Mouse (Mus musculus) lung, adult 2 months (tissue): ENCODE results near the gene Zfp597.

Source experiments
- CTCF ChIP-seq: fragments of 200-500 bp; IDR thresholded peaks from 2 replicates; pipeline ENCODE4 v1.5.1; 2011; ENCODE audit warnings: mild to moderate bottlenecking, low read length, control low read depth; ENCODE audit not compliant: insufficient read depth
- POLR2A ChIP-seq: fragments of 200-500 bp; IDR thresholded peaks from 2 replicates; pipeline ENCODE4 v1.6.1; 2011; ENCODE audit warnings: low read depth, mild to moderate bottlenecking, control low read depth, low read length, borderline replicate concordance; ENCODE audit errors: extremely low read depth

GRCm38 (mm10) chr16:3928582-3928981 lies 44.2 kb upstream of the Zfp597 start:
- TF ChIP-seq POLR2A: no peak
- TF ChIP-seq CTCF: no peak
